Mouse (Mus musculus) stomach, embryonic 14.5 days (tissue): Measurements from ENCODE around the gene Sox13. TPM values are rescaled to one million over a fixed set of nuclear protein-coding genes. Genes with fewer than 3 reads are reported as not detected.
"Not testable (repeated sequence)": the region's sequence is repeated elsewhere in the genome, so short reads cannot be mapped to it uniquely, and the experiment has no call there.

Experiments used
- ATAC-seq: fragments of 200-750 bp; cut with Nextera tagmentation; 2 replicates; pipeline ENCODE4 v1.8.0; 2017; ENCODE audit warnings: low read depth, moderate TSS enrichment; ENCODE audit not compliant: insufficient number of reproducible peaks, insufficient read depth, low FRiP score
- H3K27ac ChIP-seq: fragments of 300-500 bp; sonication (generic); 2 replicates; pipeline ENCODE4 v1.5.1; 2014; ENCODE audit warnings: mild to moderate bottlenecking, low read length, moderate library complexity, mixed read lengths
- H3K27me3 ChIP-seq: fragments of 300-500 bp; sonication (generic); 2 replicates; pipeline ENCODE4 v1.6.1; 2014; ENCODE audit warnings: low read length, control low read depth, mixed read lengths; ENCODE audit not compliant: control insufficient read depth, insufficient read depth
- H3K36me3 ChIP-seq: fragments of 300-500 bp; sonication (generic); 2 replicates; pipeline ENCODE4 v1.6.1; 2014; ENCODE audit warnings: mild to moderate bottlenecking, control low read depth, low read length, moderate library complexity, mixed read lengths; ENCODE audit not compliant: control insufficient read depth, insufficient read depth
- H3K4me1 ChIP-seq: fragments of 300-500 bp; sonication (generic); 2 replicates; pipeline ENCODE4 v1.6.1; 2014; ENCODE audit warnings: low read length, control low read depth, mixed read lengths; ENCODE audit not compliant: control insufficient read depth, insufficient read depth
- H3K4me2 ChIP-seq: fragments of 300-500 bp; sonication (generic); replicated peaks from 2 replicates; pipeline ENCODE4 v1.6.1; 2014; ENCODE audit warnings: low read depth, low read length, control low read depth
- H3K4me3 ChIP-seq: fragments of 300-500 bp; sonication (generic); 2 replicates; pipeline ENCODE4 v1.5.1; 2014; ENCODE audit warnings: low read depth, low read length, control low read depth
- H3K9ac ChIP-seq: fragments of 300-500 bp; sonication (generic); replicated peaks from 2 replicates; pipeline ENCODE4 v1.6.1; 2014; ENCODE audit warnings: low read depth, mild to moderate bottlenecking, control low read depth, low read length, moderate library complexity, mixed read lengths
- H3K9me3 ChIP-seq: fragments of 300-500 bp; sonication (generic); 2 replicates; pipeline ENCODE4 v1.6.1; 2016; ENCODE audit warnings: low read depth, low read length, control low read depth; ENCODE audit not compliant: control insufficient read depth
- WGBS: fragments of 180-500 bp; shearing (Covaris S2); extraction: QIAGEN DNeasy Blood & Tissue Kit; methylation state at CpG from one replicate; pipeline ENCODE4 v1.1.7; 2014; 5-methylcytosine and 5-hydroxymethylcytosine counted together
- polyA plus RNA-seq: library from polyadenylated mRNA; unstranded; fragments of >200 nt; fragmentation: Nextera tagmentation; extraction: Ambion mirVana; gene quantifications from 2 replicates; pipeline ENCODE4 v1.2.1, GENCODE M21; 2014

The Sox13 gene
- polyA plus RNA-seq, 1 experiment from 2014 or later: 8.2 TPM

DNA sequence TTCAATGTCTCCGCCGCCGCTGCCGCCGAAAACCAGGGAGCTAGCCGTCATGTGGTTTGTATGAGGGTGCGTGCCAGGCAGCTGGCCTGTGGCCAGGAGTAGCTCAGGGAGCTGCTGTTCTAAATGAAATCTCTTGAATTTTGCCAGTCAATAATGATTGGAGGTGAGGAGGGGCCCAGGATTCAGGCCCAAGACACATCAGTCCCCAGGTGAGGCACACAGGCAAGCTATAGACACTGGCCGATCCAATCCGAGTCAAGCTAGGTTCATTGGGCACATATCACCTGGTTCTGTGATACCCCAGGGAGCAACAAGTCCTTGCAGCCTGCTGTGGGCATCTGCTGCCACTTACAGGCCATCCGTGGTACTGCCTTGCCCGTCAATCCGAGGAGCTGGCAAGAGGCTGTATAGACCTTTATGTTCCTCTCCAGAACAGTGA lies 70.8 kb downstream of the Sox13 start:
- ATAC-seq: no peak
- Histone ChIP-seq H3K9me3 (no peaks in the 10 kb centered on the region), H3K9ac (no peak overlapping the region), H3K27ac (no peak overlapping the region), H3K36me3 (no peaks in the 10 kb centered on the region), H3K4me1 (no peaks in the 10 kb centered on the region), H3K4me3 (no peak overlapping the region), H3K27me3 (no peaks in the 10 kb centered on the region), H3K4me2 (no peak overlapping the region)
- 54% methylated on average over 12 of the region's 12 CpGs for WGBS

DNA sequence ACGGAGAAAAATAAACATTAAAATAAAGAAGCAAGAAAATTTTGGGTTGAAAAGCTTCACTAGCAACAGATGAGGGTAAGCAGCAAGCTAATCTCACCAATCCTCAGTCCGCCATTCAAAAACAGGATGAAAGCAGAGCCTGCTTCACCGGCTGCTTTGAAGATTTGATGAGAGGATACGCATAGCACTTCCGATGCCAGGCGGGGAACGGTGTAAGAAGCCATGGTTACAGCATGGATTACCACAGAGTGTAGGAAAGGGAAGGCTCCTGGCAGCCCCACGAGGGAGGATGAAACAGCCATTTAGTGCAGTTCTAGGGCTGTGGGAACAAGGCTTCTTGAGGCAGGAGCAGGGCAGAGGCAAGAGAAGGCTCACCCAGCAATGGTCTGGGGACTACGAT lies 72.4 kb downstream of the Sox13 start:
- H3K9ac ChIP-seq: no peak overlapping the region
- H3K36me3 ChIP-seq: no peaks in the 10 kb centered on the region
- no peak overlapping the region for H3K27ac ChIP-seq
- no peaks in the 10 kb centered on the region for H3K4me1 ChIP-seq
- no peak for ATAC-seq
- H3K4me3 ChIP-seq: no peak overlapping the region
- no peaks in the 10 kb centered on the region for H3K27me3 ChIP-seq
- no peak overlapping the region for H3K4me2 ChIP-seq
- 59% methylated on average over 9 of the region's 9 CpGs for WGBS
- H3K9me3 ChIP-seq: no peaks in the 10 kb centered on the region

DNA sequence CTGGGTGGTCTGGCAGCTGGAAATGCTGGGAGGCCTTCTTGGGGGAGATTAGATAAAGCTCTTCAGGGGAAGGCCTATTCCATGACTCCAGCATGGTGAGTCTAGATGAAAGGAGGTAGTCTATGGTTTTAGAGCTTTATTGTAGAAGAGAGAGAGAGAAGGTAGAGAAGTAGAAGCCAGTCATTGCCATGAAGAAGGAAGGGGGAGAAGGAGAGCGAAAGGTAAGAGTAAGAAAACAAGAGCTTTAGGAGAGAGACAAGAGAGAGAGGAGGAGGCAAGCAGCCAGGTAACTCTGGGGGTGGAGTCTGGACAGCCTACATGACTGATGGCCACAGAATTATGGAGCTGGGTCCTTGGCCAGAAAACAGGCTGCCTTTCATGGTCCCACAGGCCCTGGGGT lies 74.0 kb downstream of the Sox13 start, which contains the start of gene Ren1:
Ren1 (plus strand) TSS at position 301 of the 400 bp plus-strand sequence.
- Histone ChIP-seq H3K4me1 (no peaks in the 10 kb centered on the region), H3K27me3 (no peaks in the 10 kb centered on the region), H3K4me2 (no peak within 1 kb of the TSS), H3K9me3 (no peaks in the 10 kb centered on the region), H3K36me3 (no peaks in the 10 kb centered on the region), H3K9ac (no peak within 1 kb of the TSS), H3K27ac (no peak within 1 kb of the TSS), H3K4me3 (no peak within 1 kb of the TSS)
- WGBS: 89% methylated on average over 1 of the region's 1 CpGs
- ATAC-seq: no peak

DNA sequence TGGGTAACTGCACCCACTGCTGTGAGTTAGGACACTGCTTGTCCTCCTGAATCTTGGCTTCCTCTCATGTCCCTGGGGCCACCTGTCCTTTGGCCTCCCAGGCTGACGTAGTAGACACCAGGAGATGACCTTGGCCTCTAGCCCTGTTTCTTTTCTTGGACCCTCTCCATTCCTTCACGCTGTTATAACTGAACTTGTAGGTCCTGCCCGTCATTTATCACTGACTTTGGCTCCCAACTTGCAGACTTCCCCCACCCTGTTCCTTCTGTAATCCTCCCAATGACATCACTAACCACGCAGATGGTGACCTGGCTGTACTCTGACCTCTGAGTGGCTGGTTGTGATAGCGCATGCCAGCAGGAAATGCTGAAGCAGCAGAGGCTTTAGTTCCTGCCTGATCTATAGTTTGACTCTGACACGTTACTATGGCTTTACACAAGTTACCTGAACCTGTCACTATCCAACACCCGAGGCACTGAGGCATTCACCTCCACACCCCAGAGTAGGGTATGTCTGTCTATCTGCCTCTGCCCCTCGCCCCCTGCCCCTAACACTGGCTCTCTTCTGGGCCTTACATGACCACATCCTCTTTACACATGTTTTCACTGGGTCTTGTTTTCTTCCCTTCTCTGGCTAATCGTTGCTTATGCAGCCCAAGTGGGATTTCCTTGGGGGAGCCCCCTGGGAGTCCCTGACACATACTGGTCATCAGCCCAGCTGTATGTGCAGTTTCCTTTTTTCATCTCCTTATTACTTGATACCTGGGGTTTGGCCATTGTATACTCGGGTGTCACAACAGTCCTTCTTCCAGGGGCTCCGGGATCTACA lies 76.3 kb downstream of the Sox13 start:
- Histone ChIP-seq H3K27ac (no peak overlapping the region), H3K4me1 (no peaks in the 10 kb centered on the region), H3K36me3 (no peaks in the 10 kb centered on the region), H3K27me3 (no peaks in the 10 kb centered on the region), H3K4me3 (no peak overlapping the region), H3K4me2 (no peak overlapping the region), H3K9me3 (no peaks in the 10 kb centered on the region), H3K9ac (no peak overlapping the region)
- no peak for ATAC-seq
- 59% methylated on average over 11 of the region's 11 CpGs for WGBS

DNA sequence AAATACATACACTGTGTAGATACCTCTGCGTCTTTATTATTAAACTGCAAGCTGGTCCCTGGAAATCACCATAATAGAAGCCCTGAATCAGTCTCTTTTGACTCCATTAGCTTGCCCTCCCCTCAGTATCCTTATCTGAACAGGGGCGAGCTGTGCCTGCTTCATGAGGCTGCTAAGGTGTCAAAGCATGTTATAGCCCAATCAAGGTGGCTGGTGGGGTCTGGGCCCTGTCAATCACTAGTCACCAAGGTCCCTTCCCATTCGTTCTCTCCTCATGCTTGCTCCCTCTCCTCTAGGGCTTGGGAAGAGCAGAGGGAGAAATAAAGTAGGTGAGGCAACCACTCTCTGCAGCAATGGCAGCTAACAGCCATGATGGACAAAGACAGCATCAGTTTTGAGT lies 77.0 kb downstream of the Sox13 start:
- ATAC-seq: no peak

DNA sequence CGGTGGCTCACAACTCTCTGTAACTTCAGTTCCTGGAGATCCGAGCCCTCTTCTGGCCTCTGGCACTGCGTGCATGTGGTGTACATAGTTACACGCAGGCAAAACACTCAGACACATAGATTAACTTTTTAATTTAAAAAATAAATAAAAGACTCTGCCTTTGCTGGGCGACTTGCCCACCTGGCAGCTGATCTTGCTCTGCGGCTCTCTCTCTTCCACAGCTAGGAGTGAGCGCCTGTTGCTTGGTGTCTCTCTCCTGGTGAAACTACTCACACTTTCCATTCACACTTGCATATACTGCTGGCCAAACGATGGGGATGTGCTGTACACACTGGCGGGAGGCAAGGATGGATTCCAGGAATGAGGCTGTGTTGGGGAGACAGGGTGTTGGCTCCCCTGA lies 77.6 kb downstream of the Sox13 start:
- Histone ChIP-seq H3K27ac (no peak overlapping the region), H3K9me3 (no peaks in the 10 kb centered on the region), H3K27me3 (no peaks in the 10 kb centered on the region), H3K4me2 (no peak overlapping the region), H3K36me3 (no peaks in the 10 kb centered on the region), H3K4me3 (no peak overlapping the region), H3K9ac (no peak overlapping the region), H3K4me1 (no peaks in the 10 kb centered on the region)
- 79% methylated on average over 9 of the region's 9 CpGs for WGBS
- ATAC-seq: no peak

More for the DNA sequence above, 77.0 kb downstream of the Sox13 start:
- no peaks in the 10 kb centered on the region for H3K9me3 ChIP-seq
- no peak overlapping the region for H3K9ac ChIP-seq
- H3K4me1 ChIP-seq: no peaks in the 10 kb centered on the region
- no peak overlapping the region for H3K27ac ChIP-seq
- 66% methylated on average over 3 of the region's 3 CpGs for WGBS
- no peak overlapping the region for H3K4me2 ChIP-seq
- H3K4me3 ChIP-seq: no peak overlapping the region
- H3K27me3 ChIP-seq: no peaks in the 10 kb centered on the region
- no peaks in the 10 kb centered on the region for H3K36me3 ChIP-seq

DNA sequence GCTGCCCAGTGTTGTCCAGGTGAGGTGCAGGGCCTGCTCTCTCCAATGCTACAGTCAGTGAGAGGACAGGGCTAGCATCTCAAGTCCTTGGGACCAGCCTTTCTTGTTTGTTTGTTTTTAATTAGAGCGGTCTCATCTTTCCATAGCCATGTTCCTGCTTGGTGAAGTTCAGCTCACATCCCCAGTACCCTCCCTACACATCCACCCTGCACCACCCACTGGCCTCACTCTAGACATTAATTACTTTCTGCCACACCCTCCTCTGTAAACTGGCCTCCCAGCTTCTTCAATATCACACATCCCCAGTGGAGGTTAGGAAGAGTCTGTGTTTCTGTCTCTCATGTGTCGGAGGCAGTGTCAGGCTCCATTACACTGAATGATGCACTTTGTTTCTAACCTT lies 79.8 kb downstream of the Sox13 start:
- Histone ChIP-seq H3K36me3 (no peaks in the 10 kb centered on the region), H3K9me3 (no peaks in the 10 kb centered on the region), H3K4me2 (no peak overlapping the region), H3K4me1 (no peaks in the 10 kb centered on the region), H3K4me3 (no peak overlapping the region), H3K27me3 (no peaks in the 10 kb centered on the region), H3K27ac (no peak overlapping the region), H3K9ac (no peak overlapping the region)
- 81% methylated on average over 2 of the region's 2 CpGs for WGBS
- no peak for ATAC-seq

DNA sequence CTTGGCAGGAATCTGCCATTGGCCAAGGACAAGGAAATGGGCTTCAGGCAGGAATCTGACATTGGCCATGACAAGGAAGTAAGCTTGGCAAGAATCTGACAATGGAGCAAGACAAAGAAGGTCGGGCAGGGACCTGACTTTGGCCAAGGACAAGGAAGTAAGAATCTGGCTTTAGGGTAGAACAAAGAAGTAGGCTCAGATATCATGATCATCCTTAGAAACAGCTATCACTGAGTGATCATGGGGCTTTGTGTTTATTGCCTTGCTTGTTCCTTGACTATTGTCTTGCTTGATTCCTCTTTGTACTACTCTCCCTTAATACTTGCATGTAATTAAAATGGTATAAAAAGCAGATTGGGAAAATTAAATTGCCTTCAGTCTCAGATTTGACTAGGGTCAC lies 83.8 kb downstream of the Sox13 start:
- H3K4me2 ChIP-seq, H3K36me3 ChIP-seq, H3K4me1 ChIP-seq, H3K9ac ChIP-seq, ATAC-seq, H3K27me3 ChIP-seq, H3K27ac ChIP-seq, H3K9me3 ChIP-seq, H3K4me3 ChIP-seq: not testable (repeated sequence)
- WGBS: 71% methylated on average over 1 of the region's 1 CpGs

DNA sequence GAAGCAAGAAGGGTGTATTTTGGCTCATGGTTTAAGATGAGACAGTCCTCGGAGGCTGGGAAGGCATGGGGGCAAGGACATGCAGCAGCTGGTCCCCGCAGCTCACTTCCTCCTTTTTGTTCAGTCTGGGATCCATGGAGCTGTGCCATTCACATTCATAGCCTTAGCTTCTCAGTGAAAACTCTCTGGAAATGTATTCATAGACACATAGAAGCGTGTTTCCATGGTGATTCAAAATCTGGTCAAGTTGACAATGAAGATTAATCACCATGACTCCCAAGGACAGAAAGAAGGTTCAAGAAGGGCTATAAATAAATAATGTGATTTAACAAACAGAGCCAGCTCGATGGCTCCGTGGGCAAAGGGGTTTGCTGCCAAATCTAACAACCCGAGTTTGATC lies 90.2 kb downstream of the Sox13 start:
- H3K4me3 ChIP-seq: no peak overlapping the region
- H3K4me2 ChIP-seq: no peak overlapping the region
- no peaks in the 10 kb centered on the region for H3K36me3 ChIP-seq
- peaks cover 6% of the 10 kb centered on the region; the same call in 1 of the 2 replicates for H3K27me3 ChIP-seq
- no peak overlapping the region for H3K27ac ChIP-seq
- H3K9me3 ChIP-seq: no peaks in the 10 kb centered on the region
- peaks cover 8% of the 10 kb centered on the region for H3K4me1 ChIP-seq
- H3K9ac ChIP-seq: no peak overlapping the region
- WGBS: 80% methylated on average over 6 of the region's 6 CpGs
- no peak for ATAC-seq
